Mouse (Mus musculus) limb, embryonic 11.5 days (tissue): ENCODE data around the gene Adam30. TPM values are rescaled to one million over a fixed set of nuclear protein-coding genes. Genes with fewer than 3 reads are reported as not detected.
"Not testable (repeated sequence)": the region's sequence is repeated elsewhere in the genome, so short reads cannot be mapped to it uniquely, and the experiment has no call there.

Experiments
- ATAC-seq: fragments of 200-750 bp; cut with Nextera tagmentation; 2 replicates; pipeline ENCODE4 v1.8.0; 2017; ENCODE audit warnings: low read depth; ENCODE audit not compliant: insufficient number of reproducible peaks, low FRiP score, low TSS enrichment
- DNase-seq: peaks from one replicate; pipeline ENCODE4 v3.0.0-alpha.2; 2015; ENCODE audit warnings: low spot score
- H3K27ac ChIP-seq: fragments of 300-500 bp; sonication (generic); replicated peaks from 2 replicates; pipeline ENCODE4 v1.5.1; 2014; ENCODE audit warnings: low read depth, mild to moderate bottlenecking, low read length
- H3K27me3 ChIP-seq: fragments of 300-500 bp; sonication (generic); 2 replicates; pipeline ENCODE4 v1.6.1; 2014; ENCODE audit warnings: mild to moderate bottlenecking, low read length, mixed read lengths; ENCODE audit not compliant: control insufficient read depth, insufficient read depth
- H3K36me3 ChIP-seq: fragments of 300-500 bp; sonication (generic); 2 replicates; pipeline ENCODE4 v1.6.1; 2014; ENCODE audit warnings: mild to moderate bottlenecking, low read length, moderate library complexity, mixed read lengths; ENCODE audit not compliant: control insufficient read depth, insufficient read depth
- H3K4me1 ChIP-seq: fragments of 300-500 bp; sonication (generic); 2 replicates; pipeline ENCODE4 v1.6.1; 2014; ENCODE audit warnings: low read length, mixed read lengths; ENCODE audit not compliant: control insufficient read depth, insufficient read depth
- H3K4me2 ChIP-seq: fragments of 300-500 bp; sonication (generic); 2 replicates; pipeline ENCODE4 v1.6.1; 2014; ENCODE audit warnings: low read depth, mild to moderate bottlenecking, moderate library complexity; ENCODE audit not compliant: severe bottlenecking
- H3K4me3 ChIP-seq: fragments of 300-500 bp; sonication (generic); 2 replicates; pipeline ENCODE4 v1.5.1; 2014; ENCODE audit warnings: low read depth, low read length
- H3K9ac ChIP-seq: fragments of 300-500 bp; sonication (generic); 2 replicates; pipeline ENCODE4 v1.6.1; 2014; ENCODE audit warnings: mild to moderate bottlenecking, low read length
- H3K9me3 ChIP-seq: fragments of 300-500 bp; sonication (generic); 2 replicates; pipeline ENCODE4 v1.6.1; 2016; ENCODE audit warnings: low read length; ENCODE audit not compliant: control insufficient read depth
- WGBS: fragments of 180-500 bp; shearing (Covaris S2); extraction: QIAGEN DNeasy Blood & Tissue Kit; methylation state at CpG from one replicate; pipeline ENCODE4 v1.1.7; 2014; 5-methylcytosine and 5-hydroxymethylcytosine counted together
- polyA plus RNA-seq: library from polyadenylated mRNA; unstranded; fragments of >200 nt; fragmentation: Nextera tagmentation; extraction: Ambion mirVana; gene quantifications from 2 replicates; pipeline ENCODE4 v1.2.1, GENCODE M21; 2014

Gene Adam30
- not detected in 2 replicates for polyA plus RNA-seq

GRCm38 (mm10) chr3:98160330-98160729 lies at the start of gene Adam30:
TSS of gene Adam30 (plus strand) at chr3:98160630.
- ATAC-seq (no peak), DNase-seq (no peak)
- Histone ChIP-seq H3K4me1 (no peaks in the 10 kb centered on the region), H3K9ac (no peak within 1 kb of the TSS), H3K27me3 (no peaks in the 10 kb centered on the region), H3K4me2 (no peak within 1 kb of the TSS), H3K36me3 (no peaks in the 10 kb centered on the region), H3K27ac (no peak within 1 kb of the TSS), H3K9me3 (no peaks in the 10 kb centered on the region), H3K4me3 (no peak within 1 kb of the TSS)
- WGBS = 82% methylated on average over 17 of the region's 17 CpGs

GRCm38 (mm10) chr3:98118252-98118651 lies 42.2 kb upstream of the Adam30 start:
- H3K36me3 ChIP-seq = peaks cover 32% of the 10 kb centered on the region
- H3K4me3 ChIP-seq = no peak overlapping the region
- no peak for DNase-seq
- H3K27ac ChIP-seq = no peak overlapping the region
- no peak for ATAC-seq
- no peaks in the 10 kb centered on the region for H3K27me3 ChIP-seq
- H3K9ac ChIP-seq = no peak overlapping the region
- WGBS = 90% methylated on average over 3 of the region's 3 CpGs
- no peaks in the 10 kb centered on the region for H3K9me3 ChIP-seq
- no peaks in the 10 kb centered on the region for H3K4me1 ChIP-seq
- no peak overlapping the region for H3K4me2 ChIP-seq

GRCm38 (mm10) chr3:98119338-98119737 lies 41.1 kb upstream of the Adam30 start:
- Histone ChIP-seq H3K27me3 (no peaks in the 10 kb centered on the region), H3K27ac (no peak overlapping the region), H3K36me3 (peaks cover 35% of the 10 kb centered on the region), H3K9ac (no peak overlapping the region), H3K9me3 (no peaks in the 10 kb centered on the region), H3K4me3 (no peak overlapping the region), H3K4me1 (no peaks in the 10 kb centered on the region), H3K4me2 (no peak overlapping the region)
- ATAC-seq (no peak), DNase-seq (no peak)
- 92% methylated on average over 6 of the region's 6 CpGs for WGBS

- no peak overlapping the region for H3K4me2 ChIP-seq
- no peaks in the 10 kb centered on the region for H3K9me3 ChIP-seq
- ATAC-seq (no peak), DNase-seq (no peak)
- 75% methylated on average over 6 of the region's 6 CpGs for WGBS
- H3K36me3 ChIP-seq = peaks cover 31% of the 10 kb centered on the region
- no peak overlapping the region for H3K27ac ChIP-seq
- H3K9ac ChIP-seq = no peak overlapping the region
- no peaks in the 10 kb centered on the region for H3K4me1 ChIP-seq
- no peaks in the 10 kb centered on the region for H3K27me3 ChIP-seq
- no peak overlapping the region for H3K4me3 ChIP-seq
Observed at GRCm38 (mm10) chr3:98120884-98121283, 39.5 kb upstream of the Adam30 start.

- peaks cover 23% of the 10 kb centered on the region; the same call in 1 of the 2 replicates for H3K36me3 ChIP-seq
- no peaks in the 10 kb centered on the region for H3K9me3 ChIP-seq
- H3K4me1 ChIP-seq = no peaks in the 10 kb centered on the region
- no peak overlapping the region for H3K9ac ChIP-seq
- H3K27ac ChIP-seq = no peak overlapping the region
- no peak overlapping the region for H3K4me2 ChIP-seq
- 85% methylated on average over 2 of the region's 2 CpGs for WGBS
- DNase-seq (no peak), ATAC-seq (no peak)
- H3K4me3 ChIP-seq = no peak overlapping the region
- no peaks in the 10 kb centered on the region for H3K27me3 ChIP-seq
Observed at GRCm38 (mm10) chr3:98127775-98128174, 32.7 kb upstream of the Adam30 start.

GRCm38 (mm10) chr3:98128716-98129115 lies 31.7 kb upstream of the Adam30 start:
- ATAC-seq = no peak
- WGBS = 92% methylated on average over 5 of the region's 5 CpGs
- Histone ChIP-seq H3K4me3 (no peak overlapping the region), H3K9me3 (no peaks in the 10 kb centered on the region), H3K36me3 (peaks cover 20% of the 10 kb centered on the region; the same call in 1 of the 2 replicates), H3K4me1 (no peaks in the 10 kb centered on the region), H3K9ac (no peak overlapping the region), H3K27me3 (no peaks in the 10 kb centered on the region), H3K27ac (no peak overlapping the region), H3K4me2 (no peak overlapping the region)
- no peak for DNase-seq

- ATAC-seq, H3K9ac ChIP-seq, H3K4me2 ChIP-seq, H3K4me1 ChIP-seq, DNase-seq, H3K9me3 ChIP-seq, H3K4me3 ChIP-seq, H3K27ac ChIP-seq, H3K27me3 ChIP-seq: not testable (repeated sequence)
- peaks cover 25% of the 10 kb centered on the region for H3K36me3 ChIP-seq
- 89% methylated on average over 4 of the region's 4 CpGs for WGBS
Observed at GRCm38 (mm10) chr3:98132140-98132539, 28.3 kb upstream of the Adam30 start.

GRCm38 (mm10) chr3:98132636-98133035 lies 27.8 kb upstream of the Adam30 start:
- DNase-seq = no peak
- H3K27me3 ChIP-seq = no peaks in the 10 kb centered on the region
- no peak overlapping the region for H3K4me3 ChIP-seq
- no peaks in the 10 kb centered on the region for H3K4me1 ChIP-seq
- no peak overlapping the region for H3K9ac ChIP-seq
- WGBS = 99% methylated on average over 8 of the region's 8 CpGs
- H3K36me3 ChIP-seq = peaks cover 27% of the 10 kb centered on the region
- no peak for ATAC-seq
- H3K27ac ChIP-seq = no peak overlapping the region
- no peaks in the 10 kb centered on the region for H3K9me3 ChIP-seq
- H3K4me2 ChIP-seq = no peak overlapping the region

- H3K4me1 ChIP-seq = no peaks in the 10 kb centered on the region
- H3K27me3 ChIP-seq = no peaks in the 10 kb centered on the region
- H3K9ac ChIP-seq = no peak overlapping the region
- peaks cover 35% of the 10 kb centered on the region for H3K36me3 ChIP-seq
- no peak overlapping the region for H3K4me2 ChIP-seq
- ATAC-seq (no peak), DNase-seq (no peak)
- no peak overlapping the region for H3K27ac ChIP-seq
- no peak overlapping the region for H3K4me3 ChIP-seq
- no peaks in the 10 kb centered on the region for H3K9me3 ChIP-seq
- 94% methylated on average over 15 of the region's 15 CpGs for whole genome bisulfite sequencing
Observed at GRCm38 (mm10) chr3:98141456-98141855, 19.0 kb upstream of the Adam30 start.
